Mouse (Mus musculus) spleen, postnatal 4 days (tissue): Measurements from ENCODE around the gene Spem2.

Experiments
- DNase-seq, 2 experiments: peaks; one replicate each; pipeline ENCODE4 v3.0.0; 2022; ENCODE audit warnings: low spot score in 2 of 2

The Spem2 gene

GRCm38 (mm10) chr11:69835966-69836335 is 17.7 kb upstream of the Spem2 start:
- no peak for DNase-seq

- no peak for DNase-seq
These were observed 17.2 kb upstream of the Spem2 start for GRCm38 (mm10) chr11:69835326-69835965.

- DNase-seq = peak; percentile 65 to 86
These were observed 15.8 kb upstream of the Spem2 start for GRCm38 (mm10) chr11:69834001-69834549.

GRCm38 (mm10) chr11:69833554-69833953 is 15.3 kb upstream of the Spem2 start:
- no peak for DNase-seq

- DNase-seq = no peak
These were observed 10.6 kb upstream of the Spem2 start for GRCm38 (mm10) chr11:69828832-69829231.

GRCm38 (mm10) chr11:69823456-69823855 is 5.2 kb upstream of the Spem2 start:
- DNase-seq = no peak

- DNase-seq = no peak
These were observed 3.8 kb upstream of the Spem2 start, which contains the start of gene Spem1 for GRCm38 (mm10) chr11:69822080-69822479. Gene Spem1 (minus strand): TSS chr11:69822180.

GRCm38 (mm10) chr11:69818871-69819270 is 606 bp upstream of the Spem2 start:
- no peak for DNase-seq

GRCm38 (mm10) chr11:69816520-69816919 is 1.7 kb downstream of the Spem2 start:
- peak in 1 of 2 experiments; percentile 61 for DNase-seq

GRCm38 (mm10) chr11:69815155-69815554 is 3.1 kb downstream of the Spem2 start, which contains the start of gene Gm39566:
Gene Gm39566 (minus strand): TSS chr11:69815298.
- DNase-seq = peak in 1 of 2 experiments; percentile 61

GRCm38 (mm10) chr11:69810280-69810679 is 8.0 kb downstream of the Spem2 start:
- no peak for DNase-seq

- no peak for DNase-seq
These were observed 10.6 kb downstream of the Spem2 start for GRCm38 (mm10) chr11:69807641-69808040.

GRCm38 (mm10) chr11:69806378-69806777 is 11.9 kb downstream of the Spem2 start:
- DNase-seq = no peak

GRCm38 (mm10) chr11:69804972-69805909 is 13.0 kb downstream of the Spem2 start, which contains the start of gene Tmem102:
Gene Tmem102 (minus strand): TSS chr11:69805624.
- DNase-seq = no peak

GRCm38 (mm10) chr11:69804652-69804940 is 13.7 kb downstream of the Spem2 start:
- DNase-seq = no peak

- peak; percentile 65 to 86 for DNase-seq
These were observed 14.2 kb downstream of the Spem2 start for GRCm38 (mm10) chr11:69803786-69804651.

- no peak for DNase-seq
These were observed 14.9 kb downstream of the Spem2 start for GRCm38 (mm10) chr11:69803328-69803727.

- peak; percentile 50 to 74 for DNase-seq
These were observed 15.6 kb downstream of the Spem2 start for GRCm38 (mm10) chr11:69802648-69803105.

- DNase-seq = peak in 1 of 2 experiments; percentile 68
These were observed 16.8 kb downstream of the Spem2 start, which contains the start of gene Fgf11 for GRCm38 (mm10) chr11:69801379-69801977. Gene Fgf11 (minus strand): TSS chr11:69801857.

GRCm38 (mm10) chr11:69800392-69801197 is 17.7 kb downstream of the Spem2 start:
- DNase-seq = peak in 1 of 2 experiments; percentile 68
